Mouse (Mus musculus) cerebellum, postnatal 10 days (tissue): ENCODE measurements at regions not wholly inside any gene's neighbourhood (a gene's known extent, or its start where the extent isn't known, plus 50 kb on each side); places are given as distances from the start of the nearest gene placed in this dataset.

Experiments
- DNase-seq, 2 experiments: peaks; one replicate each; pipeline ENCODE4 v3.0.0; 2021; ENCODE audit warnings: mixed read lengths in 2 of 2

DNA sequence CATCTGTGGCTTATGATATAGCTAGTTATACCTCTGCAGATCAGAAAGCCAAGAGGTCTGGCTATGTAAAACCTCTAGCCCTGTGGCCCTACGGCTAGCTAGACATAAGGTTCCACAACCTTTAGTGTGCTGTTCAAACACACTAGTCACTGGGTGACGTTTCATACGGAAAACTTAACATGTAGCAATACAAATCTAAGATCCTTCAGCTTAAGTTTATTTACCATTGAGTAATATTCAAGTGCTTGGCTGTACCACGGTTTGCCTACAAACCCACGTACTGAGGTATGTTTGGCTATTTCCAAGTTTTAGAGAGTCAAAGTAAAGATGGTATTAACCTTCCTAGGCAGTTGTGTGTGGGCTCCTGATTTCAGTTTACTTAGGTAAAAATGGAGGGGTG is 56.5 kb upstream of the Tarsl2 start:
- DNase-seq = no peak

- DNase-seq = no peak
Observed at GRCm38 (mm10) chr7:65586429-65586828, 58.3 kb upstream of the Tarsl2 start.

GRCm38 (mm10) chr7:65585251-65585650 is 57.7 kb upstream of the Tjp1 start:
- DNase-seq = peak; percentile 58 to 64

DNA sequence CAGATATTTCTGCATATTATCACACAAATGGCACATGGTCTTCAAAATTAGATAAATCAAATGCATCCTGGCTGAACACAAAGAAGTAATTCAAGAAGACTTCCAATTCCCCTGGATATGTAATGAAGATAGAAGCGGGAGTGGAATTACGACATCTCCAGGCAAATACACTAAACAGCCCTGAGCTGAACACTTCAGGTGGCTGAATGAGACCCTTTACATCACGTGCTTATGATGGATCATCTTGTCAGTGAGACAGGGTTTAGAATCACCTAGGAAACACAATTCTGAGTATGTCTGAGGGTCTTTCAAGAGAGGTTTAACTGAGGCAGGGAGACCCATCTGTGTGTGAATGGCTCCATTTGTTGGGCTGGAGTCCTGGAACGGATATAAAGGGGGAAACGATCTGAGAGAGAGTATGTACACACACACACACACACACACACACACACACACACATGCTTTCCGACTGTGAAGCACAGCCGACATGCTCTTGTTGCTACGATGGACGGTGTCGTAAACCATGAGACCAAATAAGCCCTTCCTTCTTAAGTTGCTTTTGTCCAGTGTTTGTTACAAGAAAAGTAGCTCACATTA is 53.5 kb upstream of the Tjp1 start:
- DNase-seq = no peak
